Comparison of ENCODE assay signal across 21 mouse cellular contexts in genomic region chr5:64585076-64585786, GRCm38 (mm10).
DNase-seq lines count a peak whose midpoint lies in the region; ATAC-seq lines count a peak whose summit lies in the region.
"Had no signal": no experiment of that assay in that cellular context is flagged by ENCODE, and none has a peak within 500 bp of the region (broad histone marks: within the 10 kb centered on the region; RNA-seq: fewer than 3 reads in every experiment).

No protein-coding gene starts in this region.

- H3K4me1 ChIP-seq in hindbrain, embryonic 16.5 days (ENCODE audit: control insufficient read depth, insufficient read depth, low read depth, low read length), result no peaks in the 10 kb centered on the region
- H3K4me1 ChIP-seq in hindbrain, embryonic 13.5 days (replicated peaks), result peaks cover 14% of the 10 kb centered on the region; the same call in 1 of the 2 replicates
- peaks cover 3% of the 10 kb centered on the region; the same call in 1 of the 2 replicates for H3K4me1 ChIP-seq in midbrain, embryonic 11.5 days (ENCODE audit: control insufficient read depth, insufficient read depth, low read length)
- no peaks in the 10 kb centered on the region for H3K4me1 ChIP-seq in midbrain, embryonic 16.5 days (ENCODE audit: control insufficient read depth, insufficient read depth, low read length)
- peaks cover under 1% of the 10 kb centered on the region; the same call in 1 of the 2 replicates for H3K4me1 ChIP-seq in neural tube, embryonic 14.5 days (ENCODE audit: control insufficient read depth, insufficient read depth, low read length)

- H3K9me3 ChIP-seq in hindbrain, embryonic 16.5 days (ENCODE audit: control insufficient read depth, low read length), result no peaks in the 10 kb centered on the region
- no peaks in the 10 kb centered on the region for H3K9me3 ChIP-seq in hindbrain, embryonic 13.5 days
- no peaks in the 10 kb centered on the region for H3K9me3 ChIP-seq in midbrain, embryonic 11.5 days (ENCODE audit: control insufficient read depth, low read length)
- no peaks in the 10 kb centered on the region for H3K9me3 ChIP-seq in midbrain, embryonic 16.5 days (replicated peaks; ENCODE audit: control insufficient read depth, low read length, poor library complexity, severe bottlenecking)
- no peaks in the 10 kb centered on the region for H3K9me3 ChIP-seq in neural tube, embryonic 14.5 days (ENCODE audit: control insufficient read depth, low read length)
- H3K9me3 ChIP-seq: embryonic facial prominence, embryonic 15.5 days; forebrain, embryonic 12.5 days; G1E; hindbrain, embryonic 12.5 days had no signal

- no peak overlapping the region for H3K9ac ChIP-seq in hindbrain, embryonic 16.5 days (ENCODE audit: low read depth, low read length)
- H3K9ac ChIP-seq in hindbrain, embryonic 13.5 days, result no peak overlapping the region
- H3K9ac ChIP-seq in midbrain, embryonic 11.5 days (ENCODE audit: low read length), result no peak overlapping the region
- no peak overlapping the region for H3K9ac ChIP-seq in midbrain, embryonic 16.5 days (ENCODE audit: low read depth, low read length)
- no peak overlapping the region for H3K9ac ChIP-seq in neural tube, embryonic 14.5 days (replicated peaks; ENCODE audit: low read depth, low read length)
- H3K9ac ChIP-seq: embryonic facial prominence, embryonic 15.5 days; forebrain, embryonic 12.5 days; heart, embryonic 13.5 days; hindbrain, embryonic 12.5 days had no signal

- H3K36me3 ChIP-seq in hindbrain, embryonic 16.5 days (ENCODE audit: control insufficient read depth, insufficient read depth, low read length), result no peaks in the 10 kb centered on the region
- no peaks in the 10 kb centered on the region for H3K36me3 ChIP-seq in hindbrain, embryonic 13.5 days
- H3K36me3 ChIP-seq in midbrain, embryonic 11.5 days (ENCODE audit: control insufficient read depth, insufficient read depth, low read length), result no peaks in the 10 kb centered on the region
- H3K36me3 ChIP-seq in midbrain, embryonic 16.5 days (ENCODE audit: control insufficient read depth, insufficient read depth, low read length), result no peaks in the 10 kb centered on the region
- no peaks in the 10 kb centered on the region for H3K36me3 ChIP-seq in neural tube, embryonic 14.5 days (ENCODE audit: control insufficient read depth, insufficient read depth, low read length)
- H3K36me3 ChIP-seq: embryonic facial prominence, embryonic 15.5 days; forebrain, embryonic 12.5 days; G1E; heart, embryonic 13.5 days; hindbrain, embryonic 12.5 days had no signal

- 73% methylated on average over 6 of the region's 6 CpGs for WGBS in hindbrain, embryonic 16.5 days
- WGBS in hindbrain, embryonic 13.5 days, result 80% methylated on average over 6 of the region's 6 CpGs
- WGBS in midbrain, embryonic 11.5 days, result 74% methylated on average over 6 of the region's 6 CpGs
- 62% methylated on average over 6 of the region's 6 CpGs for WGBS in midbrain, embryonic 16.5 days
- 45% methylated on average over 6 of the region's 6 CpGs for WGBS in neural tube, embryonic 14.5 days

- no peak overlapping the region for H3K4me3 ChIP-seq in hindbrain, embryonic 16.5 days (ENCODE audit: low read length)
- H3K4me3 ChIP-seq in hindbrain, embryonic 13.5 days, result no peak overlapping the region
- H3K4me3 ChIP-seq in midbrain, embryonic 11.5 days (ENCODE audit: low read depth, low read length), result no peak overlapping the region
- H3K4me3 ChIP-seq in midbrain, embryonic 16.5 days (ENCODE audit: low read depth, low read length), result no peak overlapping the region
- no peak overlapping the region for H3K4me3 ChIP-seq in neural tube, embryonic 14.5 days (ENCODE audit: low read depth, low read length)
- H3K4me3 ChIP-seq: embryonic facial prominence, embryonic 15.5 days; erythroblast, embryonic 14.5 days; forebrain, embryonic 12.5 days; gastrocnemius, adult 2 months; heart, embryonic 13.5 days; hindbrain, embryonic 12.5 days had no signal

- DNase-seq in midbrain, embryonic 11.5 days (ENCODE audit: low spot score, missing footprints), result peak; percentile 67
- peak; percentile 68 for DNase-seq in MN1 (ENCODE audit: low spot score)
- DNase-seq: adrenal gland, postnatal 10 days; cerebellum, adult 11 months; cerebellum, adult 8-10 months; cerebellum, postnatal 14 days; embryo, embryonic 11 days; gastrocnemius, adult 2 months; gastrocnemius, postnatal 25 days; heart, postnatal 4 days had no signal

- H3K27me3 ChIP-seq in hindbrain, embryonic 16.5 days (replicated peaks; ENCODE audit: control insufficient read depth, insufficient read depth, low read length), result no peaks in the 10 kb centered on the region
- no peaks in the 10 kb centered on the region for H3K27me3 ChIP-seq in hindbrain, embryonic 13.5 days
- no peaks in the 10 kb centered on the region for H3K27me3 ChIP-seq in midbrain, embryonic 11.5 days (ENCODE audit: control insufficient read depth, insufficient read depth, low read length)
- no peaks in the 10 kb centered on the region for H3K27me3 ChIP-seq in midbrain, embryonic 16.5 days (ENCODE audit: control insufficient read depth, insufficient read depth, low read depth, low read length)
- H3K27me3 ChIP-seq in neural tube, embryonic 14.5 days (ENCODE audit: control insufficient read depth, insufficient read depth, low read length), result 0 out of 2 replicates have a peak, but pooled peaks cover 2% of the 10 kb centered on the region
- H3K27me3 ChIP-seq: embryonic facial prominence, embryonic 15.5 days; forebrain, embryonic 12.5 days; heart, embryonic 13.5 days; hindbrain, embryonic 12.5 days had no signal

- no peak overlapping the region for H3K27ac ChIP-seq in hindbrain, embryonic 16.5 days (ENCODE audit: low read depth, low read length)
- H3K27ac ChIP-seq in hindbrain, embryonic 13.5 days, result no peak overlapping the region
- H3K27ac ChIP-seq in midbrain, embryonic 11.5 days (ENCODE audit: low read depth, low read length), result no peak overlapping the region
- no peak overlapping the region for H3K27ac ChIP-seq in midbrain, embryonic 16.5 days (ENCODE audit: low read length)
- no peak overlapping the region for H3K27ac ChIP-seq in neural tube, embryonic 14.5 days (ENCODE audit: low read depth, low read length)
- H3K27ac ChIP-seq: embryonic facial prominence, embryonic 15.5 days; forebrain, embryonic 12.5 days; gastrocnemius, adult 2 months; heart, embryonic 13.5 days; hindbrain, embryonic 12.5 days had no signal

- ATAC-seq in hindbrain, embryonic 16.5 days, result peak; percentile 40; the same call in 1 of the 2 replicates
- ATAC-seq in hindbrain, embryonic 13.5 days (ENCODE audit: low FRiP score), result no peak
- ATAC-seq in midbrain, embryonic 11.5 days (ENCODE audit: low FRiP score), result no peak
- no peak for ATAC-seq in midbrain, embryonic 16.5 days
- ATAC-seq in neural tube, embryonic 14.5 days (ENCODE audit: low read depth), result peak; percentile 67
- ATAC-seq: CD4-positive, CD25-positive, alpha-beta regulatory T cell, adult 4 months had no signal

- H3K4me2 ChIP-seq in hindbrain, embryonic 16.5 days (ENCODE audit: low read length), result no peak overlapping the region
- no peak overlapping the region for H3K4me2 ChIP-seq in hindbrain, embryonic 13.5 days
- no peak overlapping the region for H3K4me2 ChIP-seq in midbrain, embryonic 11.5 days
- H3K4me2 ChIP-seq in midbrain, embryonic 16.5 days (ENCODE audit: low read length), result no peak overlapping the region
- no peak overlapping the region for H3K4me2 ChIP-seq in neural tube, embryonic 14.5 days (ENCODE audit: low read depth, low read length)
- H3K4me2 ChIP-seq: embryonic facial prominence, embryonic 15.5 days; forebrain, embryonic 12.5 days; heart, embryonic 13.5 days; hindbrain, embryonic 12.5 days had no signal

Comparison
In these comparisons a context has a peak if more than half of its experiments do, and no peak if none do; other contexts are left out.
1. ATAC-seq: peak in hindbrain, embryonic 16.5 days (single experiment) and neural tube, embryonic 14.5 days (single experiment); none in hindbrain, embryonic 13.5 days (single experiment), midbrain, embryonic 11.5 days (single experiment) and midbrain, embryonic 16.5 days (single experiment).